Mouse (Mus musculus): ENCODE data around the gene Mrpl17. TPM values are rescaled to one million over a fixed set of nuclear protein-coding genes. Genes with fewer than 3 reads are reported as not detected.

Gene Mrpl17
- polyA plus RNA-seq, 1 experiment, result 554 TPM

DNA sequence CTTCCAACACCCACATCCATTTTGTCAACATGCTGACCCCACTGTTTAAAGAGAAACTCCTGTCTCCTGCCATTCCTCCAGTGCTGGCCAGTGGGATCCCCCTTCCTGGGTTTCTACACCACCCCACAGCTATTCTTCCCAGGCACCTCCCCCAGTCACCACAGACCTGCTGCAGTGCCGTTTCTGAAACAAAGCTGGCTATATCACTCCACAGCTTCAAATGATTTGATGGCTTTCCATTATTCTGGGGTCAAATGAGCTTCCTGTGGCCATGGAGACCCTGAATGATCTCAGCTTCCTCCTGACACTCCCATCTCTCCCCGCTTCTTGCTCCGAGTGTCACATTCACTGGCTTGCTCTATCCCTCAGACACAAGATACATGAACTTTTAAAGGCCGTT is 26.3 kb downstream of the Mrpl17 start:
- H3K27me3 ChIP-seq (ENCODE audit: control insufficient read depth, insufficient read depth, insufficient read length), result peaks cover 6% of the 10 kb centered on the region
- H3K36me3 ChIP-seq (ENCODE audit: control insufficient read depth, insufficient read depth), result no peaks in the 10 kb centered on the region
- H3K79me2 ChIP-seq (ENCODE audit: control insufficient read depth, insufficient read depth), result no peaks in the 10 kb centered on the region
- TF ChIP-seq MAX (IDR thresholded peaks at IDR 0.05) (no peak), CEBPB (IDR thresholded peaks at IDR 0.05; ENCODE audit: low read depth) (no peak), USF1 (IDR thresholded peaks at IDR 0.05; ENCODE audit: low read depth) (no peak), MYOD1 (IDR thresholded peaks at IDR 0.05; ENCODE audit: control insufficient read depth, insufficient read length, low read depth) (no peak), MYOG (IDR thresholded peaks at IDR 0.05; ENCODE audit: control insufficient read depth, extremely low read depth, insufficient read length) (no peak), FOSL1 (IDR thresholded peaks at IDR 0.05; ENCODE audit: insufficient read depth, low read length, poor library complexity, severe bottlenecking) (no peak), CTCF (IDR thresholded peaks at IDR 0.05; ENCODE audit: control insufficient read depth, insufficient read depth, insufficient read length) (no peak)
- H3K79me3 ChIP-seq (ENCODE audit: low read depth), result no peaks in the 10 kb centered on the region
- H3K4me3 ChIP-seq (ENCODE audit: insufficient read depth, poor library complexity, severe bottlenecking), result no peak overlapping the region
- H3ac ChIP-seq (ENCODE audit: control insufficient read depth, insufficient read length, low read depth), result no peak overlapping the region

GRCm38 (mm10) chr7:105783861-105784260 is 27.0 kb downstream of the Mrpl17 start:
- TF ChIP-seq MYOG (IDR thresholded peaks at IDR 0.05; ENCODE audit: control insufficient read depth, extremely low read depth, insufficient read length) (no peak), CEBPB (IDR thresholded peaks at IDR 0.05; ENCODE audit: low read depth) (no peak), MAX (IDR thresholded peaks at IDR 0.05) (no peak), USF1 (IDR thresholded peaks at IDR 0.05; ENCODE audit: low read depth) (no peak), MYOD1 (IDR thresholded peaks at IDR 0.05; ENCODE audit: control insufficient read depth, insufficient read length, low read depth) (no peak), CTCF (IDR thresholded peaks at IDR 0.05; ENCODE audit: control insufficient read depth, insufficient read depth, insufficient read length) (no peak), FOSL1 (IDR thresholded peaks at IDR 0.05; ENCODE audit: insufficient read depth, low read length, poor library complexity, severe bottlenecking) (no peak)
- H3K79me2 ChIP-seq (ENCODE audit: control insufficient read depth, insufficient read depth), result no peaks in the 10 kb centered on the region
- no peak overlapping the region for H3ac ChIP-seq (ENCODE audit: control insufficient read depth, insufficient read length, low read depth)
- no peaks in the 10 kb centered on the region for H3K36me3 ChIP-seq (ENCODE audit: control insufficient read depth, insufficient read depth)
- H3K79me3 ChIP-seq (ENCODE audit: low read depth), result no peaks in the 10 kb centered on the region
- no peak overlapping the region for H3K4me3 ChIP-seq (ENCODE audit: insufficient read depth, poor library complexity, severe bottlenecking)
- peaks cover 6% of the 10 kb centered on the region for H3K27me3 ChIP-seq (ENCODE audit: control insufficient read depth, insufficient read depth, insufficient read length)

DNA sequence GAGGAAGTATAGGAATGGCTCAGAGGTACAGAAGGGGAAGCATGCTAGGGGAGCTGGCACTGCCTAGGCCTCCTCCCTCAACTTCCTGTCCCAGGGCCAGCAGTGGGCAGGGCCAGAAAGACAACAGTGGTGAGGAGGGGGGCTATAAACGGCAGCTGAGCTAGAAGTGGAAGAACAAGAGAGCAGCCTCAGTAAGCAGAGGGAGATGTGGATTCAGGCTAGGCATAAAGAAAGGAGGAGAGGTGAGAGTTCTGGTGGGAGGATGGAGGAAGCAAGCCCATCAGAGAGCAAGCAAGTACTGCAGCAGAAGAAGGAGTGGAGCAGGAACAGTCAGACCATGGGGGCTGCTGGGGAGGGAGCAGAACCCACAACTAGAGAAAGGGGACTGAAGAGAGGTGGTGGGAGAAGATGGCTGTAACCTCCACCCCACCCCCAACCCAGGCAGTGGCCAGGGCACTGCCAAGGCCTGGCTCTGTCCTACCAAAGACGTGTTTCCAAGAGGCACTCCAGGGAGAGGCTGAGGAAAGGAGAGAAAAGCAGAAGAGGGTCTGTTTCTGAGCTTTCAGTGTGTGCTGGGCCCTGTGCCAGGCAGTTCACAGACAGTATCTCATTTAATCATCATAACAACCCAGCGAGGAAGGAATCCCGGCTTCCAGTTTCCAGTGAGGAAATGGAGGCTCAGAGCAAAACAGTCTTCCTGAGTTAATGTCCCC is 32.2 kb downstream of the Mrpl17 start:
- Histone ChIP-seq H3K36me3 (ENCODE audit: control insufficient read depth, insufficient read depth) (no peaks in the 10 kb centered on the region), H3K79me3 (ENCODE audit: low read depth) (no peaks in the 10 kb centered on the region), H3K4me3 (ENCODE audit: insufficient read depth, poor library complexity, severe bottlenecking) (no peak overlapping the region), H3K79me2 (ENCODE audit: control insufficient read depth, insufficient read depth) (no peaks in the 10 kb centered on the region), H3ac (ENCODE audit: control insufficient read depth, insufficient read length, low read depth) (no peak overlapping the region), H3K27me3 (ENCODE audit: control insufficient read depth, insufficient read depth, insufficient read length) (peaks cover 3% of the 10 kb centered on the region)
- TF ChIP-seq CEBPB (IDR thresholded peaks at IDR 0.05; ENCODE audit: low read depth) (no peak), CTCF (IDR thresholded peaks at IDR 0.05; ENCODE audit: control insufficient read depth, insufficient read depth, insufficient read length) (no peak), MYOD1 (IDR thresholded peaks at IDR 0.05; ENCODE audit: control insufficient read depth, insufficient read length, low read depth) (no peak), MAX (IDR thresholded peaks at IDR 0.05) (no peak), MYOG (IDR thresholded peaks at IDR 0.05; ENCODE audit: control insufficient read depth, extremely low read depth, insufficient read length) (no peak), USF1 (IDR thresholded peaks at IDR 0.05; ENCODE audit: low read depth) (no peak), FOSL1 (IDR thresholded peaks at IDR 0.05; ENCODE audit: insufficient read depth, low read length, poor library complexity, severe bottlenecking) (no peak)

- no peaks in the 10 kb centered on the region for H3K36me3 ChIP-seq (ENCODE audit: control insufficient read depth, insufficient read depth)
- H3K79me3 ChIP-seq (ENCODE audit: low read depth), result no peaks in the 10 kb centered on the region
- H3K27me3 ChIP-seq (ENCODE audit: control insufficient read depth, insufficient read depth, insufficient read length), result peaks cover 3% of the 10 kb centered on the region
- H3ac ChIP-seq (ENCODE audit: control insufficient read depth, insufficient read length, low read depth), result peak overlapping the region; percentile 4
- H3K79me2 ChIP-seq (ENCODE audit: control insufficient read depth, insufficient read depth), result no peaks in the 10 kb centered on the region
- H3K4me3 ChIP-seq (ENCODE audit: insufficient read depth, poor library complexity, severe bottlenecking), result no peak overlapping the region
- TF ChIP-seq MYOD1 (IDR thresholded peaks at IDR 0.05; ENCODE audit: control insufficient read depth, insufficient read length, low read depth) (peak; percentile 91), CTCF (IDR thresholded peaks at IDR 0.05; ENCODE audit: control insufficient read depth, insufficient read depth, insufficient read length) (no peak), USF1 (IDR thresholded peaks at IDR 0.05; ENCODE audit: low read depth) (no peak), FOSL1 (IDR thresholded peaks at IDR 0.05; ENCODE audit: insufficient read depth, low read length, poor library complexity, severe bottlenecking) (no peak), CEBPB (IDR thresholded peaks at IDR 0.05; ENCODE audit: low read depth) (no peak), MAX (IDR thresholded peaks at IDR 0.05) (peak; percentile 94), MYOG (IDR thresholded peaks at IDR 0.05; ENCODE audit: control insufficient read depth, extremely low read depth, insufficient read length) (no peak)
These were observed 32.9 kb downstream of the Mrpl17 start for GRCm38 (mm10) chr7:105777797-105778552.

- TF ChIP-seq FOSL1 (IDR thresholded peaks at IDR 0.05; ENCODE audit: insufficient read depth, low read length, poor library complexity, severe bottlenecking) (no peak), MAX (IDR thresholded peaks at IDR 0.05) (no peak), USF1 (IDR thresholded peaks at IDR 0.05; ENCODE audit: low read depth) (no peak)
- H3ac ChIP-seq (ENCODE audit: control insufficient read depth, insufficient read length, low read depth), result no peak overlapping the region
- peaks cover 3% of the 10 kb centered on the region for H3K27me3 ChIP-seq (ENCODE audit: control insufficient read depth, insufficient read depth, insufficient read length)
- no peak overlapping the region for H3K4me3 ChIP-seq (ENCODE audit: insufficient read depth, poor library complexity, severe bottlenecking)
- H3K36me3 ChIP-seq (ENCODE audit: control insufficient read depth, insufficient read depth), result no peaks in the 10 kb centered on the region
- no peaks in the 10 kb centered on the region for H3K79me3 ChIP-seq (ENCODE audit: low read depth)
- no peaks in the 10 kb centered on the region for H3K79me2 ChIP-seq (ENCODE audit: control insufficient read depth, insufficient read depth)
These were observed 33.6 kb downstream of the Mrpl17 start for GRCm38 (mm10) chr7:105777316-105777715.

Measured in C2C12 (cell line).